ENCODE assay signal across 9 mouse cellular contexts in the genomic region with DNA sequence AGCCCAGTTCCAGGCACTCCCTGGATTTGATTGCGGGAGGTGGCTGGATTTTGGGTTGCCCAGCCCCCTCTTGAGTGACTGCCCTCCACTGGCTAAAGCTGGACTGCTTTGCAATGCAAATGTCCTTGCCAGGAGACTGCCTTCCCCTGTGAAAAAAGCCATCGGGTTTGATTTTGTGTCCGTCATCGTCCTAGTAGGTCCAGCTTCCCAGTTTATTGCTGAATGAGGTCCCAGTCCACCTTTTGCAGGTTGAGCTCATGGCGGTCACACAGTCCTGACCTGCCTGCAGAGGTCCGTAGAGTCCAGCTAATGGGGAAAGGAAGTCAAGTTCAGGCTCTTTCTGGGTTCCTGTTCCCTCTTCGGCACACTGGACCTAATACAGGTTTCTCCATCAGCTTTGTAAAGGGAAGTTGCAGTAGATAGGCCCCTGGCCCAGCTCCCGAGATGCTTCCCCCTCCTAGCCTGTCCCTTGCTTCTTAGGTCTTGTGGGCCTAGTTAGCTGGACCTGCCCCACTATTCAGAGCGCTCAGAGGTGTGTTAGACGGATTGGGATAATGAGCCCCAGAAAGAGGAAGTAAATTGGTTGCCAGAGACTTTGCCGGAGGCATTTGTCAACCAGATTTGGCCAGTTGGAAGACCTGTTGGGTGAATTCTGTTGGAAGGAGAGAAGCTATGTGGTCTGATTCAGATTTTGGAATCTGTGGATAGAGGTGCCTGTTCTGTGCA. TPM values are rescaled to one million over a fixed set of nuclear protein-coding genes. Genes with fewer than 3 reads are reported as not detected.
A peak's percentile ranks its signal among the peaks of the same experiment; 100 is the strongest.
DNase-seq lines count a peak whose midpoint lies in the region; ATAC-seq and TF ChIP-seq lines count a peak whose summit lies in the region.
"Had no signal": no experiment of that assay in that cellular context is flagged by ENCODE, and none has a peak within 500 bp of the region (broad histone marks: within the 10 kb centered on the region; RNA-seq: fewer than 3 reads in every experiment).

No protein-coding gene starts in this region.

- peak; percentile 35 for DNase-seq in 3134 (ENCODE audit: extremely low read depth, insufficient read length, low spot score)
- peak; percentile 81 for DNase-seq in adrenal gland, adult 2 months
- peak; percentile 70 for DNase-seq in kidney, postnatal 10 days
- peak; percentile 38 for DNase-seq in testis, postnatal 14 days (ENCODE audit: low spot score)

- no peaks in the 10 kb centered on the region for H3K27me3 ChIP-seq in heart, embryonic 15.5 days
- H3K27me3 ChIP-seq in liver, embryonic 15.5 days = peaks cover 67% of the 10 kb centered on the region
- no peaks in the 10 kb centered on the region for H3K27me3 ChIP-seq in neural tube, embryonic 12.5 days (replicated peaks)

- TF ChIP-seq POLR2A in embryonic fibroblast, embryonic 13.5 days (IDR thresholded peaks at IDR 0.05; ENCODE audit: low read depth, low read length) = no peak

- peaks cover 5% of the 10 kb centered on the region; the same call in 1 of the 2 replicates for H3K4me1 ChIP-seq in embryonic fibroblast, embryonic 13.5 days (ENCODE audit: control insufficient read depth, insufficient read depth, low read length)
- H3K4me1 ChIP-seq in heart, embryonic 15.5 days (replicated peaks) = peaks cover 61% of the 10 kb centered on the region
- peaks cover 38% of the 10 kb centered on the region for H3K4me1 ChIP-seq in liver, embryonic 15.5 days (replicated peaks)
- peaks cover 54% of the 10 kb centered on the region for H3K4me1 ChIP-seq in neural tube, embryonic 12.5 days

- no peak for ATAC-seq in heart, embryonic 15.5 days (replicated peaks; ENCODE audit: insufficient number of reproducible peaks, insufficient read depth, low FRiP score, low read depth)
- no peak for ATAC-seq in liver, embryonic 15.5 days (ENCODE audit: insufficient read depth)
- no peak for ATAC-seq in neural tube, embryonic 12.5 days (ENCODE audit: low FRiP score, low read depth)

- H3K4me2 ChIP-seq in heart, embryonic 15.5 days = peak overlapping the region; percentile 94
- H3K4me2 ChIP-seq in liver, embryonic 15.5 days = peak overlapping the region; percentile 100
- peak overlapping the region; percentile 90 for H3K4me2 ChIP-seq in neural tube, embryonic 12.5 days (replicated peaks)

- H3K4me3 ChIP-seq in embryonic fibroblast, embryonic 13.5 days (ENCODE audit: insufficient read depth, low read length) = peak overlapping the region; percentile 79
- peak overlapping the region; percentile 93 for H3K4me3 ChIP-seq in heart, embryonic 15.5 days
- peak overlapping the region; percentile 78 for H3K4me3 ChIP-seq in liver, embryonic 15.5 days (replicated peaks)
- peak overlapping the region; percentile 87 for H3K4me3 ChIP-seq in neural tube, embryonic 12.5 days

- peak overlapping the region; percentile 95 for H3K9ac ChIP-seq in heart, embryonic 15.5 days
- H3K9ac ChIP-seq in liver, embryonic 15.5 days = no peak overlapping the region
- H3K9ac ChIP-seq in neural tube, embryonic 12.5 days = peak overlapping the region; percentile 95

- no peaks in the 10 kb centered on the region for H3K9me3 ChIP-seq in heart, embryonic 15.5 days (replicated peaks)
- no peaks in the 10 kb centered on the region for H3K9me3 ChIP-seq in liver, embryonic 15.5 days (replicated peaks)
- no peaks in the 10 kb centered on the region for H3K9me3 ChIP-seq in neural tube, embryonic 12.5 days

- H3K27ac ChIP-seq in embryonic fibroblast, embryonic 13.5 days (ENCODE audit: insufficient read depth, low read length) = no peak overlapping the region
- peak overlapping the region; percentile 93 for H3K27ac ChIP-seq in heart, embryonic 15.5 days
- peak overlapping the region; percentile 64 for H3K27ac ChIP-seq in liver, embryonic 15.5 days (replicated peaks)
- no peak overlapping the region for H3K27ac ChIP-seq in neural tube, embryonic 12.5 days

- TF ChIP-seq CTCF in embryonic fibroblast, embryonic 13.5 days (IDR thresholded peaks at IDR 0.05; ENCODE audit: borderline replicate concordance, insufficient read depth, low read length) = no peak

- 5% methylated on average over 11 of the region's 11 CpGs for WGBS in heart, embryonic 15.5 days
- WGBS in liver, embryonic 15.5 days (ENCODE audit: insufficient replicate concordance) = 6% methylated on average over 11 of the region's 11 CpGs
- WGBS in neural tube, embryonic 12.5 days = 6% methylated on average over 11 of the region's 11 CpGs

- H3K36me3 ChIP-seq in heart, embryonic 15.5 days = no peaks in the 10 kb centered on the region
- no peaks in the 10 kb centered on the region for H3K36me3 ChIP-seq in liver, embryonic 15.5 days (replicated peaks)
- no peaks in the 10 kb centered on the region for H3K36me3 ChIP-seq in neural tube, embryonic 12.5 days

RNA-seq across cellular contexts. Expression of gene Fam102a, which starts 1.7 kb away (rescaled TPM):
- total RNA-seq in adrenal gland, adult 2 months (2021) = 10 to 100 TPM; 37.1 to 40.8 TPM
- polyA plus RNA-seq in adrenal gland, adult 2 months (2012; rRNA removed) = 40.2 and 43.1 TPM in 2 replicates
- polyA plus RNA-seq in embryonic fibroblast, embryonic 13.5 days (2011; ENCODE audit: insufficient read length, low read depth, missing spikeins) = 5.3 and 8.9 TPM in 2 replicates
- polyA plus RNA-seq in heart, embryonic 15.5 days (2015; fragmentation: Nextera tagmentation; extraction: Ambion mirVana) = 4.8 and 8.6 TPM in 2 replicates
- polyA plus RNA-seq in liver, embryonic 15.5 days (2015; fragmentation: Nextera tagmentation; extraction: Ambion mirVana) = 1.3 and 2.2 TPM in 2 replicates
- 11.5 and 14.4 TPM in 2 replicates for polyA plus RNA-seq in neural tube, embryonic 12.5 days (2016; fragmentation: Nextera tagmentation; extraction: Ambion mirVana)

RNA-seq across cellular contexts. Expression of gene Dpm2, which starts 33.9 kb away (rescaled TPM):
- 10 to 100 TPM; 52.7 to 67.4 TPM for total RNA-seq in adrenal gland, adult 2 months (2021)
- 160 and 165 TPM in 2 replicates for polyA plus RNA-seq in adrenal gland, adult 2 months (2012; rRNA removed)
- 70.1 and 71.9 TPM in 2 replicates for polyA plus RNA-seq in embryonic fibroblast, embryonic 13.5 days (2011; ENCODE audit: insufficient read length, low read depth, missing spikeins)
- 62.0 and 71.0 TPM in 2 replicates for polyA plus RNA-seq in heart, embryonic 15.5 days (2015; fragmentation: Nextera tagmentation; extraction: Ambion mirVana)
- 48.2 and 49.0 TPM in 2 replicates for polyA plus RNA-seq in liver, embryonic 15.5 days (2015; fragmentation: Nextera tagmentation; extraction: Ambion mirVana)
- polyA plus RNA-seq in neural tube, embryonic 12.5 days (2016; fragmentation: Nextera tagmentation; extraction: Ambion mirVana) = 121 and 124 TPM in 2 replicates

RNA-seq across cellular contexts. Expression of gene Pip5kl1, which starts 37.8 kb away (rescaled TPM):
- total RNA-seq in adrenal gland, adult 2 months (2021) = under 1 TPM in 1 of 2 experiments, not detected in 1; 0.29 TPM
- 0.10 TPM in 1 of 2 replicates, not detected in the other for polyA plus RNA-seq in adrenal gland, adult 2 months (2012; rRNA removed)
- polyA plus RNA-seq in embryonic fibroblast, embryonic 13.5 days (2011; ENCODE audit: insufficient read length, low read depth, missing spikeins) = 0.67 TPM in 1 of 2 replicates, not detected in the other
- polyA plus RNA-seq in heart, embryonic 15.5 days (2015; fragmentation: Nextera tagmentation; extraction: Ambion mirVana) = 0.23 TPM in 1 of 2 replicates, not detected in the other
- polyA plus RNA-seq in liver, embryonic 15.5 days (2015; fragmentation: Nextera tagmentation; extraction: Ambion mirVana) = 0.22 TPM in 1 of 2 replicates, not detected in the other
- 3.9 and 4.0 TPM in 2 replicates for polyA plus RNA-seq in neural tube, embryonic 12.5 days (2016; fragmentation: Nextera tagmentation; extraction: Ambion mirVana)

RNA-seq across cellular contexts. Expression of gene 9430097D07Rik, which starts 38.7 kb away (rescaled TPM):
- total RNA-seq in adrenal gland, adult 2 months (2021) = not detected
- not detected in 2 replicates for polyA plus RNA-seq in adrenal gland, adult 2 months (2012; rRNA removed)
- not detected in 2 replicates for polyA plus RNA-seq in embryonic fibroblast, embryonic 13.5 days (2011; ENCODE audit: insufficient read length, low read depth, missing spikeins)
- 0.08 TPM in 1 of 2 replicates, not detected in the other for polyA plus RNA-seq in heart, embryonic 15.5 days (2015; fragmentation: Nextera tagmentation; extraction: Ambion mirVana)
- not detected in 2 replicates for polyA plus RNA-seq in liver, embryonic 15.5 days (2015; fragmentation: Nextera tagmentation; extraction: Ambion mirVana)
- 0.25 and 0.69 TPM in 2 replicates for polyA plus RNA-seq in neural tube, embryonic 12.5 days (2016; fragmentation: Nextera tagmentation; extraction: Ambion mirVana)
- total RNA-seq: adrenal gland, postnatal 4 days had no signal

RNA-seq across cellular contexts. Expression of gene St6galnac4, which starts 50.1 kb away (rescaled TPM):
- total RNA-seq in adrenal gland, adult 2 months (2021) = 10 to 100 TPM in 1 of 2 experiments, 1 to 10 TPM in 1; 5.6 to 14.5 TPM
- 15.4 and 18.5 TPM in 2 replicates for polyA plus RNA-seq in adrenal gland, adult 2 months (2012; rRNA removed)
- 20.4 and 21.5 TPM in 2 replicates for polyA plus RNA-seq in embryonic fibroblast, embryonic 13.5 days (2011; ENCODE audit: insufficient read length, low read depth, missing spikeins)
- polyA plus RNA-seq in heart, embryonic 15.5 days (2015; fragmentation: Nextera tagmentation; extraction: Ambion mirVana) = 33.5 and 38.7 TPM in 2 replicates
- 7.9 and 8.5 TPM in 2 replicates for polyA plus RNA-seq in liver, embryonic 15.5 days (2015; fragmentation: Nextera tagmentation; extraction: Ambion mirVana)
- polyA plus RNA-seq in neural tube, embryonic 12.5 days (2016; fragmentation: Nextera tagmentation; extraction: Ambion mirVana) = 20.4 and 21.4 TPM in 2 replicates

Comparison
In these comparisons a context has a peak if more than half of its experiments do, and no peak if none do; other contexts are left out.
1. H3K27ac ChIP-seq: peak in heart, embryonic 15.5 days (single experiment) and liver, embryonic 15.5 days (single experiment); none in embryonic fibroblast, embryonic 13.5 days (single experiment) and neural tube, embryonic 12.5 days (single experiment).
2. Peak in every context shown above with its lines, with median percentiles within 50 percentile points of each other: DNase-seq, H3K4me3 ChIP-seq and H3K4me2 ChIP-seq.